ENCODE assay signal across 17 mouse cellular contexts in the genomic region with DNA sequence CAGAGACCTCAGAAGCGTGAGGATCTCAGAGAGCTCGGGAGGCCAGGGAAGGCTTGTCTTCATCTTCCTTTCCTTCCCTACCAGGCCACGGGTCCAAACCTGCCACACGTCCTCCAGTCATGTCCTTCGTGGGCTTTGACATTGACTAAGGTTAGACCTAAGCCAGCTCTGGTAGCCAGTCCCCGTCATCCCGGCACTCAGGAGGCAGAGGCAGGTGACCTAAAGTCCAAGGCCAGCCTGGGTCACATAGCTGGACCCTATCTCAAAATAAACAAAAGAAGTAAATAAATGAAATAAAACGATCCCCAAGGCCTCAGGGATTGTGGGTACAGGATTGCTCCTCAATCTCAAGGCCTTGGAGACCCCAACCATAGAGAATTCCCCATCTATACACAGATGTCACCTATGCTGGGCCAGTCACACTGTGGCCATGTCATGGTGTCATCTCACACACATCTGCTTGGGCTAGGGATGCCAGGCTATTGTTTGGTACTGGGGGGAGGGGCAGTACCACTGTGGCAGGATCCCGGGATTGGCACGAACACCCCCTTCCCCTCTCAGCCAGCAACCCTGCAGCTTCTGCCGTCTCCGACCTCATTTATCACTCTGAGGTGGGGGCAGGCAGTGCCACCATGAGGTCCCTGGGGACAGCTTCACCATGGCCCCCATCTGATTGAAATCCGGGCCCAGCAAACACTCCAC. TPM values are rescaled to one million over a fixed set of nuclear protein-coding genes. Genes with fewer than 3 reads are reported as not detected.
DNase-seq lines count a peak whose midpoint lies in the region; ATAC-seq and TF ChIP-seq lines count a peak whose summit lies in the region.
"Had no signal": no experiment of that assay in that cellular context is flagged by ENCODE, and none has a peak within 500 bp of the region (broad histone marks: within the 10 kb centered on the region; RNA-seq: fewer than 3 reads in every experiment).

No protein-coding gene starts in this region.

- no peak overlapping the region for H3K9ac ChIP-seq in midbrain, postnatal 0 days (replicated peaks; ENCODE audit: low read length, poor library complexity, severe bottlenecking)
- H3K9ac ChIP-seq in hindbrain, embryonic 15.5 days: no peak overlapping the region
- H3K9ac ChIP-seq: midbrain, embryonic 15.5 days had no signal

- WGBS in midbrain, embryonic 10.5 days: 77% methylated on average over 13 of the region's 13 CpGs
- 70% methylated on average over 13 of the region's 13 CpGs for WGBS in midbrain, postnatal 0 days
- 74% methylated on average over 13 of the region's 13 CpGs for WGBS in embryonic facial prominence, embryonic 10.5 days
- WGBS in hindbrain, embryonic 15.5 days: 60% methylated on average over 13 of the region's 13 CpGs

- ATAC-seq in midbrain, postnatal 0 days (ENCODE audit: low FRiP score): no peak
- peak; percentile 60 for ATAC-seq in hindbrain, embryonic 15.5 days (ENCODE audit: low FRiP score, low read depth)
- no peak for ATAC-seq in megakaryocyte-erythroid progenitor cell, adult 5-6 weeks (replicated peaks; ENCODE audit: low FRiP score, low TSS enrichment, poor library complexity, severe bottlenecking)
- ATAC-seq: midbrain, embryonic 15.5 days had no signal

- no peak for DNase-seq in layer of hippocampus, adult 2 months (ENCODE audit: low spot score in 2 of 2)
- no peak for DNase-seq in layer of hippocampus, adult 18-20 months (ENCODE audit: low spot score in 2 of 2)
- no peak for DNase-seq in midbrain, embryonic 10.5 days (ENCODE audit: low spot score)
- DNase-seq in midbrain, postnatal 0 days (ENCODE audit: low spot score): no peak
- DNase-seq in embryonic facial prominence, embryonic 10.5 days (ENCODE audit: low spot score): no peak
- DNase-seq: adrenal gland, postnatal 36 days; cerebellum, adult 8-10 months; gastrocnemius, postnatal 25 days; heart, postnatal 14 days; lung, adult 18-20 months; lung, postnatal 4 days; right cerebral cortex, postnatal 4 days; thymus, postnatal 14 days had no signal

- TF ChIP-seq CTCF in layer of hippocampus, adult 2 months (conservative IDR thresholded peaks at IDR 0.05): no peak
- no peak for TF ChIP-seq CTCF in midbrain, postnatal 0 days (IDR thresholded peaks at IDR 0.05)

- no peaks in the 10 kb centered on the region for H3K36me3 ChIP-seq in midbrain, embryonic 10.5 days
- H3K36me3 ChIP-seq in midbrain, postnatal 0 days (ENCODE audit: insufficient read depth, low read length): no peaks in the 10 kb centered on the region
- no peaks in the 10 kb centered on the region for H3K36me3 ChIP-seq in embryonic facial prominence, embryonic 10.5 days (replicated peaks)
- H3K36me3 ChIP-seq in hindbrain, embryonic 15.5 days: no peaks in the 10 kb centered on the region
- H3K36me3 ChIP-seq: midbrain, embryonic 15.5 days had no signal

- no peak overlapping the region for H3K4me3 ChIP-seq in layer of hippocampus, adult 2 months
- no peak overlapping the region for H3K4me3 ChIP-seq in midbrain, embryonic 10.5 days
- H3K4me3 ChIP-seq in midbrain, postnatal 0 days (ENCODE audit: low read depth, low read length): no peak overlapping the region
- no peak overlapping the region for H3K4me3 ChIP-seq in embryonic facial prominence, embryonic 10.5 days
- H3K4me3 ChIP-seq in hindbrain, embryonic 15.5 days: no peak overlapping the region
- H3K4me3 ChIP-seq: midbrain, embryonic 15.5 days had no signal

- peak overlapping the region; percentile 36; the same call in 1 of the 2 replicates for H3K27ac ChIP-seq in layer of hippocampus, adult 2 months
- peak overlapping the region; percentile 55 for H3K27ac ChIP-seq in midbrain, embryonic 10.5 days (replicated peaks)
- no peak overlapping the region for H3K27ac ChIP-seq in midbrain, postnatal 0 days (ENCODE audit: low read depth, low read length)
- peak overlapping the region; percentile 15 for H3K27ac ChIP-seq in embryonic facial prominence, embryonic 10.5 days (replicated peaks)
- 0 out of 2 replicates have a peak overlapping the region, but pooled peaks have one; percentile 25 for H3K27ac ChIP-seq in hindbrain, embryonic 15.5 days (replicated peaks)
- H3K27ac ChIP-seq: kidney, postnatal 0 days; midbrain, embryonic 15.5 days had no signal

- H3K27me3 ChIP-seq in midbrain, embryonic 10.5 days (ENCODE audit: low read depth, poor library complexity, severe bottlenecking): no peaks in the 10 kb centered on the region
- no peaks in the 10 kb centered on the region for H3K27me3 ChIP-seq in midbrain, postnatal 0 days (ENCODE audit: insufficient read depth, low read length)
- H3K27me3 ChIP-seq in embryonic facial prominence, embryonic 10.5 days (replicated peaks; ENCODE audit: low read depth, poor library complexity, severe bottlenecking): no peaks in the 10 kb centered on the region
- no peaks in the 10 kb centered on the region for H3K27me3 ChIP-seq in hindbrain, embryonic 15.5 days
- H3K27me3 ChIP-seq: midbrain, embryonic 15.5 days had no signal

- peaks cover 14% of the 10 kb centered on the region for H3K9me3 ChIP-seq in midbrain, embryonic 10.5 days (replicated peaks)
- no peaks in the 10 kb centered on the region for H3K9me3 ChIP-seq in midbrain, postnatal 0 days (ENCODE audit: low read length)
- peaks cover 7% of the 10 kb centered on the region; the same call in 1 of the 2 replicates for H3K9me3 ChIP-seq in embryonic facial prominence, embryonic 10.5 days
- H3K9me3 ChIP-seq in hindbrain, embryonic 15.5 days: no peaks in the 10 kb centered on the region
- H3K9me3 ChIP-seq: midbrain, embryonic 15.5 days had no signal

- peaks cover 45% of the 10 kb centered on the region for H3K4me1 ChIP-seq in midbrain, embryonic 10.5 days
- peaks cover 2% of the 10 kb centered on the region; the same call in 1 of the 2 replicates for H3K4me1 ChIP-seq in midbrain, postnatal 0 days (ENCODE audit: insufficient read depth, low read length)
- peaks cover 50% of the 10 kb centered on the region for H3K4me1 ChIP-seq in embryonic facial prominence, embryonic 10.5 days
- peaks cover 18% of the 10 kb centered on the region for H3K4me1 ChIP-seq in hindbrain, embryonic 15.5 days (replicated peaks)

- H3K4me2 ChIP-seq in midbrain, postnatal 0 days (ENCODE audit: low read depth, low read length, poor library complexity, severe bottlenecking): no peak overlapping the region
- H3K4me2 ChIP-seq in hindbrain, embryonic 15.5 days: no peak overlapping the region
- H3K4me2 ChIP-seq: midbrain, embryonic 15.5 days had no signal

RNA-seq across cellular contexts. Expression of a gene that starts 15.2 kb away (rescaled TPM):
- total RNA-seq in layer of hippocampus, adult 2 months (2021): 1 to 10 TPM; 3.5 to 4.1 TPM
- total RNA-seq in layer of hippocampus, adult 18-20 months (2021): 1 to 10 TPM; 5.2 to 5.3 TPM
- polyA plus RNA-seq in midbrain, embryonic 10.5 days (2016; fragmentation: Nextera tagmentation; extraction: Ambion mirVana): 4.0 and 5.1 TPM in 2 replicates
- 5.6 and 10.4 TPM in 2 replicates for total RNA-seq in midbrain, postnatal 0 days (2014; rRNA removed)
- polyA plus RNA-seq in midbrain, postnatal 0 days (2015; fragmentation: Nextera tagmentation; extraction: Ambion mirVana): 3.5 and 4.2 TPM in 2 replicates
- 2.3 and 3.8 TPM in 2 replicates for polyA plus RNA-seq in embryonic facial prominence, embryonic 10.5 days (2016; fragmentation: Nextera tagmentation; extraction: Ambion mirVana)
- 6.6 and 8.3 TPM in 2 replicates for polyA plus RNA-seq in hindbrain, embryonic 15.5 days (2015; fragmentation: Nextera tagmentation; extraction: Ambion mirVana)
- 1.2 TPM in 1 of 2 replicates, not detected in the other for total RNA-seq in megakaryocyte-erythroid progenitor cell, adult 5-6 weeks (2014; fragmentation: Nextera tagmentation)
- total RNA-seq in megakaryocyte-erythroid progenitor cell, adult 5-6 weeks (2017): 0.08 TPM in 1 of 2 replicates, not detected in the other
